Mouse (Mus musculus) liver, embryonic 15.5 days (tissue): ENCODE measurements around the gene Spop. TPM values are rescaled to one million over a fixed set of nuclear protein-coding genes. Genes with fewer than 3 reads are reported as not detected.

Experiments
- ATAC-seq: fragments of 200-750 bp; cut with Nextera tagmentation; 2 replicates; pipeline ENCODE4 v1.8.0; 2017; ENCODE audit warnings: moderate number of reproducible peaks, mild to moderate bottlenecking, moderate library complexity; ENCODE audit not compliant: insufficient read depth
- H3K27ac ChIP-seq: fragments of 300-500 bp; sonication (generic); replicated peaks from 2 replicates; pipeline ENCODE4 v1.5.1; 2015; ENCODE audit warnings: mild to moderate bottlenecking, inconsistent platforms
- H3K27me3 ChIP-seq: fragments of 300-500 bp; sonication (generic); 2 replicates; pipeline ENCODE4 v1.6.1; 2015; ENCODE audit warnings: mild to moderate bottlenecking, inconsistent platforms
- H3K36me3 ChIP-seq: fragments of 300-500 bp; sonication (generic); replicated peaks from 2 replicates; pipeline ENCODE4 v1.6.1; 2015; ENCODE audit warnings: moderate library complexity, mild to moderate bottlenecking, inconsistent platforms
- H3K4me1 ChIP-seq: fragments of 300-500 bp; sonication (generic); replicated peaks from 2 replicates; pipeline ENCODE4 v1.6.1; 2015; ENCODE audit warnings: inconsistent platforms
- H3K4me2 ChIP-seq: fragments of 300-500 bp; sonication (generic); 2 replicates; pipeline ENCODE4 v1.6.1; 2015; ENCODE audit warnings: moderate library complexity, mild to moderate bottlenecking, inconsistent platforms
- H3K4me3 ChIP-seq: fragments of 300-500 bp; sonication (generic); replicated peaks from 2 replicates; pipeline ENCODE4 v1.5.1; 2015; ENCODE audit warnings: mild to moderate bottlenecking, inconsistent platforms
- H3K9ac ChIP-seq: fragments of 300-500 bp; sonication (generic); 2 replicates; pipeline ENCODE4 v1.6.1; 2015; ENCODE audit warnings: moderate library complexity, mild to moderate bottlenecking, inconsistent platforms
- H3K9me3 ChIP-seq: fragments of 300-500 bp; sonication (generic); replicated peaks from 2 replicates; pipeline ENCODE4 v1.6.1; 2016; ENCODE audit warnings: inconsistent platforms
- WGBS: fragments of 180-500 bp; shearing (Covaris S2); methylation state at CpG from one replicate; pipeline ENCODE4 v1.1.7; 2015; ENCODE audit warnings: mixed read lengths; ENCODE audit not compliant: insufficient replicate concordance; 5-methylcytosine and 5-hydroxymethylcytosine counted together
- polyA plus RNA-seq: library from polyadenylated mRNA; unstranded; fragments of >200 nt; fragmentation: Nextera tagmentation; extraction: Ambion mirVana; gene quantifications from 2 replicates; pipeline ENCODE4 v1.2.1, GENCODE M21; 2015

Gene Spop
- polyA plus RNA-seq, 1 experiment from 2014 or later: 67.5 TPM

GRCm38 (mm10) chr11:95423505-95423904 lies 9.6 kb downstream of the Spop start:
- Histone ChIP-seq H3K4me1 (no peaks in the 10 kb centered on the region), H3K27ac (no peak overlapping the region), H3K27me3 (no peaks in the 10 kb centered on the region), H3K9me3 (no peaks in the 10 kb centered on the region), H3K4me2 (no peak overlapping the region), H3K4me3 (no peak overlapping the region), H3K36me3 (peaks cover 5% of the 10 kb centered on the region; the same call in 1 of the 2 replicates), H3K9ac (no peak overlapping the region)
- no peak for ATAC-seq
- WGBS: 83% methylated on average over 3 of the region's 3 CpGs

GRCm38 (mm10) chr11:95431344-95431743 lies 17.5 kb downstream of the Spop start:
- Histone ChIP-seq H3K4me3 (no peak overlapping the region), H3K4me2 (no peak overlapping the region), H3K27ac (no peak overlapping the region), H3K9me3 (no peaks in the 10 kb centered on the region), H3K4me1 (peaks cover 25% of the 10 kb centered on the region), H3K36me3 (0 out of 2 replicates have a peak, but pooled peaks cover 3% of the 10 kb centered on the region), H3K27me3 (no peaks in the 10 kb centered on the region), H3K9ac (no peak overlapping the region)
- no peak for ATAC-seq
- WGBS: 21% methylated on average over 2 of the region's 2 CpGs

GRCm38 (mm10) chr11:95432194-95432593 lies 18.3 kb downstream of the Spop start:
- Histone ChIP-seq H3K9me3 (no peaks in the 10 kb centered on the region), H3K36me3 (0 out of 2 replicates have a peak, but pooled peaks cover 3% of the 10 kb centered on the region), H3K9ac (no peak overlapping the region), H3K27ac (no peak overlapping the region), H3K27me3 (no peaks in the 10 kb centered on the region), H3K4me3 (no peak overlapping the region), H3K4me1 (peaks cover 25% of the 10 kb centered on the region), H3K4me2 (no peak overlapping the region)
- no peak for ATAC-seq
- WGBS: 85% methylated on average over 2 of the region's 2 CpGs

GRCm38 (mm10) chr11:95445371-95445770 lies 31.5 kb downstream of the Spop start:
- ATAC-seq: no peak
- no peaks in the 10 kb centered on the region for H3K9me3 ChIP-seq
- no peak overlapping the region for H3K4me3 ChIP-seq
- no peak overlapping the region for H3K4me2 ChIP-seq
- peaks cover 6% of the 10 kb centered on the region for H3K36me3 ChIP-seq
- no peak overlapping the region for H3K9ac ChIP-seq
- no peak overlapping the region for H3K27ac ChIP-seq
- H3K27me3 ChIP-seq: no peaks in the 10 kb centered on the region
- H3K4me1 ChIP-seq: no peaks in the 10 kb centered on the region; the same call in 1 of the 2 replicates
- 24% methylated on average over 2 of the region's 2 CpGs for WGBS

- Histone ChIP-seq H3K4me2 (no peak overlapping the region), H3K4me1 (no peaks in the 10 kb centered on the region; the same call in 1 of the 2 replicates), H3K4me3 (no peak overlapping the region), H3K9me3 (no peaks in the 10 kb centered on the region), H3K27me3 (no peaks in the 10 kb centered on the region), H3K36me3 (peaks cover 17% of the 10 kb centered on the region), H3K27ac (no peak overlapping the region), H3K9ac (no peak overlapping the region)
- no peak for ATAC-seq
- 74% methylated on average over 6 of the region's 6 CpGs for WGBS
These were observed 32.9 kb downstream of the Spop start for GRCm38 (mm10) chr11:95446580-95447305.

- H3K27ac ChIP-seq: no peak overlapping the region
- no peaks in the 10 kb centered on the region for H3K9me3 ChIP-seq
- 79% methylated on average over 3 of the region's 3 CpGs for whole genome bisulfite sequencing
These were observed 34.5 kb downstream of the Spop start for GRCm38 (mm10) chr11:95448346-95448745.

GRCm38 (mm10) chr11:95455331-95455730 lies 41.5 kb downstream of the Spop start:
- H3K4me1 ChIP-seq: peaks cover 2% of the 10 kb centered on the region; the same call in 1 of the 2 replicates
- no peak for ATAC-seq
- H3K27me3 ChIP-seq: no peaks in the 10 kb centered on the region
- no peaks in the 10 kb centered on the region for H3K9me3 ChIP-seq
- no peak overlapping the region for H3K27ac ChIP-seq
- 35% methylated on average over 8 of the region's 8 CpGs for WGBS
- H3K9ac ChIP-seq: no peak overlapping the region
- peaks cover 12% of the 10 kb centered on the region for H3K36me3 ChIP-seq
- H3K4me3 ChIP-seq: no peak overlapping the region
- H3K4me2 ChIP-seq: no peak overlapping the region

More at GRCm38 (mm10) chr11:95448346-95448745, 34.5 kb downstream of the Spop start:
- Histone ChIP-seq H3K27me3 (no peaks in the 10 kb centered on the region), H3K36me3 (peaks cover 18% of the 10 kb centered on the region), H3K4me1 (no peaks in the 10 kb centered on the region; the same call in 1 of the 2 replicates), H3K4me2 (no peak overlapping the region), H3K4me3 (no peak overlapping the region), H3K9ac (no peak overlapping the region)
- ATAC-seq: no peak

GRCm38 (mm10) chr11:95460872-95461271 lies 47.0 kb downstream of the Spop start:
- Histone ChIP-seq H3K9ac (no peak overlapping the region), H3K4me1 (peaks cover 6% of the 10 kb centered on the region), H3K36me3 (no peaks in the 10 kb centered on the region; the same call in 1 of the 2 replicates), H3K27ac (no peak overlapping the region), H3K4me2 (no peak overlapping the region), H3K4me3 (no peak overlapping the region), H3K27me3 (no peaks in the 10 kb centered on the region), H3K9me3 (no peaks in the 10 kb centered on the region)
- ATAC-seq: no peak
- 64% methylated on average over 2 of the region's 2 CpGs for WGBS

- no peak for ATAC-seq
- H3K9ac ChIP-seq: no peak overlapping the region
- H3K4me1 ChIP-seq: peaks cover 6% of the 10 kb centered on the region
- no peak overlapping the region for H3K4me3 ChIP-seq
- no peak overlapping the region for H3K4me2 ChIP-seq
- H3K27me3 ChIP-seq: no peaks in the 10 kb centered on the region
- H3K9me3 ChIP-seq: no peaks in the 10 kb centered on the region
- 83% methylated on average over 3 of the region's 3 CpGs for WGBS
- H3K36me3 ChIP-seq: peaks cover 3% of the 10 kb centered on the region; the same call in 1 of the 2 replicates
- no peak overlapping the region for H3K27ac ChIP-seq
These were observed 48.3 kb downstream of the Spop start for GRCm38 (mm10) chr11:95462168-95462567.

- Histone ChIP-seq H3K27me3 (no peaks in the 10 kb centered on the region), H3K4me3 (no peak overlapping the region), H3K4me2 (no peak overlapping the region), H3K36me3 (peaks cover 25% of the 10 kb centered on the region), H3K9me3 (no peaks in the 10 kb centered on the region), H3K27ac (no peak overlapping the region), H3K9ac (no peak overlapping the region), H3K4me1 (no peaks in the 10 kb centered on the region)
- WGBS: 67% methylated on average over 1 of the region's 1 CpGs
- no peak for ATAC-seq
These were observed 53.9 kb downstream of the Spop start for GRCm38 (mm10) chr11:95467731-95468130.

GRCm38 (mm10) chr11:95472942-95473341 lies 59.1 kb downstream of the Spop start:
- H3K4me2 ChIP-seq: no peak overlapping the region
- peaks cover 62% of the 10 kb centered on the region for H3K36me3 ChIP-seq
- WGBS: 78% methylated on average over 2 of the region's 2 CpGs

More at GRCm38 (mm10) chr11:95472942-95473341, 59.1 kb downstream of the Spop start:
- H3K9ac ChIP-seq: no peak overlapping the region
- ATAC-seq: no peak
- H3K9me3 ChIP-seq: no peaks in the 10 kb centered on the region
- H3K4me3 ChIP-seq: no peak overlapping the region
- H3K27me3 ChIP-seq: no peaks in the 10 kb centered on the region
- H3K4me1 ChIP-seq: no peaks in the 10 kb centered on the region
- H3K27ac ChIP-seq: no peak overlapping the region
